Mouse (Mus musculus) stomach, embryonic 15.5 days (tissue): ENCODE measurements around the gene Rassf5. TPM values are rescaled to one million over a fixed set of nuclear protein-coding genes. Genes with fewer than 3 reads are reported as not detected.

Source experiments
- ATAC-seq: fragments of 200-750 bp; cut with Nextera tagmentation; 2 replicates; pipeline ENCODE4 v1.8.0; 2017; ENCODE audit warnings: low read depth, moderate number of reproducible peaks, moderate TSS enrichment; ENCODE audit not compliant: insufficient read depth, low FRiP score
- H3K27ac ChIP-seq: fragments of 300-500 bp; sonication (generic); 2 replicates; pipeline ENCODE4 v1.5.1; 2015; ENCODE audit warnings: mild to moderate bottlenecking, inconsistent platforms
- H3K27me3 ChIP-seq: fragments of 300-500 bp; sonication (generic); replicated peaks from 2 replicates; pipeline ENCODE4 v1.6.1; 2015; ENCODE audit warnings: inconsistent platforms
- H3K36me3 ChIP-seq: fragments of 300-500 bp; sonication (generic); 2 replicates; pipeline ENCODE4 v1.6.1; 2015; ENCODE audit warnings: inconsistent platforms
- H3K4me1 ChIP-seq: fragments of 300-500 bp; sonication (generic); 2 replicates; pipeline ENCODE4 v1.6.1; 2015; ENCODE audit warnings: inconsistent platforms
- H3K4me2 ChIP-seq: fragments of 300-500 bp; sonication (generic); 2 replicates; pipeline ENCODE4 v1.6.1; 2015; ENCODE audit warnings: mild to moderate bottlenecking, inconsistent platforms
- H3K4me3 ChIP-seq: fragments of 300-500 bp; sonication (generic); replicated peaks from 2 replicates; pipeline ENCODE4 v1.5.1; 2015; ENCODE audit warnings: inconsistent platforms
- H3K9ac ChIP-seq: fragments of 300-500 bp; sonication (generic); 2 replicates; pipeline ENCODE4 v1.6.1; 2015; ENCODE audit warnings: inconsistent platforms
- H3K9me3 ChIP-seq: fragments of 300-500 bp; sonication (generic); 2 replicates; pipeline ENCODE4 v1.6.1; 2016; ENCODE audit warnings: inconsistent platforms
- WGBS: fragments of 180-500 bp; shearing (Covaris S2); methylation state at CpG from one replicate; pipeline ENCODE4 v1.1.7; 2015; 5-methylcytosine and 5-hydroxymethylcytosine counted together
- polyA plus RNA-seq: library from polyadenylated mRNA; unstranded; fragments of >200 nt; fragmentation: Nextera tagmentation; extraction: Ambion mirVana; gene quantifications from 2 replicates; pipeline ENCODE4 v1.2.1, GENCODE M21; 2015

Rassf5 gene
- polyA plus RNA-seq, 1 experiment from 2014 or later, result 5.7 TPM

DNA sequence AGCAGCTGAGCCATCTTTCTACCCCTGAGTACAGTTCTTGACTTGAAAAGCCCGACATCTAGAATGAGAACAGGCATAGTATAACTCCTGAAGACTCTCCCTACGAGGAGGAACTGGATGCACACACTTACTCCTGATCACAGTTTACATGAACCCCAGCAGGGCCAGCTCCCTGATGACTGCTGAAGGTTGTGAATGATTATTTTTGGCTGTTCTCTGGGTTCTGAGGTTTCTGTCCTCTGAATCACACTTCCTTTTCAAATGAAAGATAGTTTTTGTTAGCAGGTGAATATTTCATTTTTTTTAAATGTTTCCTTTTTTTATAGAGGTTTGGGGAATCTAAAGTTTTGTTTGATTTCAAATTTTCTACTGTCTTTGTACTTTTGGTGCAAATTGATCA is 103.6 kb downstream of the Rassf5 start:
- 48% methylated on average over 2 of the region's 2 CpGs for WGBS
- no peaks in the 10 kb centered on the region for H3K27me3 ChIP-seq
- H3K9me3 ChIP-seq, result no peaks in the 10 kb centered on the region
- H3K9ac ChIP-seq, result no peak overlapping the region
- no peak for ATAC-seq
- H3K4me3 ChIP-seq, result no peak overlapping the region
- H3K36me3 ChIP-seq, result no peaks in the 10 kb centered on the region
- no peak overlapping the region for H3K27ac ChIP-seq
- no peak overlapping the region for H3K4me2 ChIP-seq
- no peaks in the 10 kb centered on the region for H3K4me1 ChIP-seq

GRCm38 (mm10) chr1:131139102-131140095 is 105.7 kb downstream of the Rassf5 start:
- H3K27me3 ChIP-seq, result no peaks in the 10 kb centered on the region
- 58% methylated on average over 11 of the region's 11 CpGs for WGBS
- no peak for ATAC-seq
- peak overlapping the region; percentile 93; the same call in 1 of the 2 replicates for H3K4me3 ChIP-seq
- H3K9ac ChIP-seq, result peak overlapping the region; percentile 14; the same call in 1 of the 2 replicates
- H3K4me1 ChIP-seq, result no peaks in the 10 kb centered on the region
- peak overlapping the region; percentile 90 for H3K4me2 ChIP-seq
- no peaks in the 10 kb centered on the region for H3K36me3 ChIP-seq
- no peaks in the 10 kb centered on the region for H3K9me3 ChIP-seq
- H3K27ac ChIP-seq, result peak overlapping the region; percentile 94; the same call in 1 of the 2 replicates

GRCm38 (mm10) chr1:131138191-131139016 is 106.7 kb downstream of the Rassf5 start, which contains the start of gene Dyrk3:
TSS of gene Dyrk3 (minus strand) at chr1:131138340.
- WGBS, result 2% methylated on average over 49 of the region's 49 CpGs
- peak within 1 kb of the TSS; percentile 94 for H3K27ac ChIP-seq
- peak within 1 kb of the TSS; percentile 90 for H3K4me2 ChIP-seq
- peak; percentile 98 for ATAC-seq
- no peaks in the 10 kb centered on the region for H3K4me1 ChIP-seq
- H3K36me3 ChIP-seq, result no peaks in the 10 kb centered on the region
- H3K9me3 ChIP-seq, result no peaks in the 10 kb centered on the region
- H3K4me3 ChIP-seq, result peak within 1 kb of the TSS; percentile 93
- H3K27me3 ChIP-seq, result no peaks in the 10 kb centered on the region
- H3K9ac ChIP-seq, result peak within 1 kb of the TSS; percentile 77

DNA sequence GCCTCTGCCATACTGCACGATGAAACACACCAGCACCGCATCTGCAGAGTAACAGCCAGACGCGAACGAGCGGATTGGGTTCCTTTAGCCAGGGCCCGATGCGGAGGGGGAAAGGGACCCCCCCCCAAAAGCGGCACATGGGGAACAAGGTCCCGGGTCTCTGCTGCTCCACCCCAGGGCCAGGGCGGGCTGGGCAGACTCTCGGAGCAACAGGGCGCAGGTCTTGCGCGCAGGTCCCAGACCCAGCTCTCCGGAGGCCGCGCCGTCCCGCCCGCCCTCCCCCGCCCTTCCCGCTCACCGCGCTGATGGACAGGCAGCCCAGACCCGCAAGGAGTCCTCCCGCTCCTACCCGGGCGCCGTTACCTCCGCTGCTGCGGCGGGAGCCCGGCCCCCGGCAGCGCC is 107.3 kb downstream of the Rassf5 start:
- peak overlapping the region; percentile 77 for H3K9ac ChIP-seq
- H3K4me2 ChIP-seq, result peak overlapping the region; percentile 90
- no peaks in the 10 kb centered on the region for H3K9me3 ChIP-seq
- no peaks in the 10 kb centered on the region for H3K4me1 ChIP-seq
- no peaks in the 10 kb centered on the region for H3K27me3 ChIP-seq
- no peaks in the 10 kb centered on the region for H3K36me3 ChIP-seq
- peak; percentile 75 for ATAC-seq
- H3K27ac ChIP-seq, result peak overlapping the region; percentile 94; the same call in 1 of the 2 replicates
- peak overlapping the region; percentile 93 for H3K4me3 ChIP-seq
- WGBS, result 0% methylated on average over 33 of the region's 36 CpGs

GRCm38 (mm10) chr1:131137111-131137510 is 107.9 kb downstream of the Rassf5 start:
- Histone ChIP-seq H3K4me3 (no peak overlapping the region), H3K27ac (no peak overlapping the region), H3K27me3 (no peaks in the 10 kb centered on the region), H3K4me2 (peak overlapping the region; percentile 90; the same call in 1 of the 2 replicates), H3K9me3 (no peaks in the 10 kb centered on the region), H3K36me3 (no peaks in the 10 kb centered on the region), H3K4me1 (no peaks in the 10 kb centered on the region), H3K9ac (no peak overlapping the region)
- WGBS, result 26% methylated on average over 5 of the region's 5 CpGs
- no peak for ATAC-seq

- Histone ChIP-seq H3K9ac (no peak overlapping the region), H3K4me1 (no peaks in the 10 kb centered on the region), H3K9me3 (no peaks in the 10 kb centered on the region), H3K4me3 (no peak overlapping the region), H3K4me2 (no peak overlapping the region), H3K36me3 (no peaks in the 10 kb centered on the region), H3K27ac (no peak overlapping the region), H3K27me3 (no peaks in the 10 kb centered on the region)
- ATAC-seq, result no peak
- WGBS, result 72% methylated on average over 10 of the region's 10 CpGs
These were observed 109.0 kb downstream of the Rassf5 start for GRCm38 (mm10) chr1:131135960-131136629.

DNA sequence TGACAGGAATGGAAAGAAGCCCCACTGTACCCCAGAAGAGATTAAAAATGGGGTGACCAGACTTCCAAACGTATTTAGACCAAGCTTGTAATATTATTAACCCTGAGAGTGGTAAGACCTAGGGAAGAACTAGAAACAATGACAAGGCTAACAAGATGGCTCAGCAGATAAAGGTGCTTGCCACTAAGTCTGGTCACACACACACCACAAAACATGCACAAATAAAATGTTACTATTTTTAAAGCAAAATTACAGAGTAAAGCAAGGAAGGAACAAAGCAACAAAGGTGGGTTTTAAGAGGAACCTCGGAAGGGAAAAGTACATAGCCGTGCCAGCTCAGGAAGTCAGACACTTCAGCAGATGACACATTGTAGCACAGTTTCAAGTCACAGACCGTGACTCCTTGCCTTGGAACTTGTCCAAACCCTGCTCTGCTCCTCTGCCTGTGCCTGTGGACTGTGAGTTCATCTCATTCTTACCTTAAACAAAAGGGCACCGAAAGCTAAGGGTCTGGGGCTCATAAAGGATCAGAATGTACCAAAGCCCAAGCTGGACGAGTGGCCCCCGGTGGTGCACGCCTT is 110.0 kb downstream of the Rassf5 start:
- Histone ChIP-seq H3K27me3 (no peaks in the 10 kb centered on the region), H3K4me1 (no peaks in the 10 kb centered on the region), H3K36me3 (no peaks in the 10 kb centered on the region), H3K9ac (no peak overlapping the region), H3K27ac (no peak overlapping the region), H3K9me3 (no peaks in the 10 kb centered on the region), H3K4me3 (no peak overlapping the region), H3K4me2 (no peak overlapping the region)
- 67% methylated on average over 8 of the region's 8 CpGs for WGBS
- ATAC-seq, result no peak

GRCm38 (mm10) chr1:131134231-131134630 is 110.8 kb downstream of the Rassf5 start:
- no peak for ATAC-seq
- H3K27ac ChIP-seq, result no peak overlapping the region
- no peaks in the 10 kb centered on the region for H3K36me3 ChIP-seq
- no peak overlapping the region for H3K9ac ChIP-seq
- H3K9me3 ChIP-seq, result no peaks in the 10 kb centered on the region
- no peaks in the 10 kb centered on the region for H3K27me3 ChIP-seq
- H3K4me2 ChIP-seq, result no peak overlapping the region
- H3K4me1 ChIP-seq, result no peaks in the 10 kb centered on the region
- H3K4me3 ChIP-seq, result no peak overlapping the region
- 74% methylated on average over 6 of the region's 6 CpGs for WGBS

Other genes starting within 250 kb of the Rassf5 start
- gene Il10, start 225.4 kb downstream of the Rassf5 start, polyA plus RNA-seq, result not detected in 2 replicates
- 45.8 and 49.5 TPM in 2 replicates for gene Mapkapk2, start 147.4 kb downstream of the Rassf5 start, polyA plus RNA-seq
- 4.7 and 5.4 TPM in 2 replicates for gene Dyrk3, start 106.9 kb downstream of the Rassf5 start, polyA plus RNA-seq
- gene Eif2d, start 92.1 kb downstream of the Rassf5 start, polyA plus RNA-seq, result 54.6 and 64.1 TPM in 2 replicates
- gene Ikbke, start 34.3 kb upstream of the Rassf5 start, polyA plus RNA-seq, result 6.4 and 7.1 TPM in 2 replicates